Mouse (Mus musculus) spleen, embryonic (tissue): Measurements from ENCODE around the gene 1700007K13Rik.

ENCODE experiments used
- CTCF ChIA-PET: fragments of 350-600 bp; sonication (Branson Sonifier 250); formaldehyde crosslinking; loops from one replicate; lab custom pipeline; 2022; lab: Charles Lee

The 1700007K13Rik gene

DNA sequence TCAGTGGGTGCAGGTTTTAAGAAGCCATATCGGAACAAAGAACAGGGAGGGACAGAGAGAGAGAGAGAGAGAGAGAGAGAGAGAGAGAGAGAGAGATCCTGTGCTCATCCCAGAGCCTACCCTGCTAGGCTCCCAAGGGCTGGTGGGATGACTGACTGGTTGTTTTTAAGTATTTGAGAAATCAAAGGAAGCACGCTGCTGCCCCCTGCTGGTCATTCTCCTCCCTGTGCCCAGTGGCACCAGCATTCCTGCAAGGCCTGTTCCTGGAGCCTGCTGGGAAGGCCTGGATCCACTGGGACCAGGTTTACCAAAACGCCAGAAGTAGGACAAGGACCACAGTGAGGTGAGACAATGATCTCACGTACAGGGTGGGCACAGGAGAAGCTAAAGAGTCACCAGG, 46.2 kb downstream of the 1700007K13Rik start:
- CTCF ChIA-PET = interaction anchor here (0.6 kb wide), 2 partner anchors 16 to 103 kb away, joined by 3 to 4 read pairs; no protein-coding TSS in a partner anchor

DNA sequence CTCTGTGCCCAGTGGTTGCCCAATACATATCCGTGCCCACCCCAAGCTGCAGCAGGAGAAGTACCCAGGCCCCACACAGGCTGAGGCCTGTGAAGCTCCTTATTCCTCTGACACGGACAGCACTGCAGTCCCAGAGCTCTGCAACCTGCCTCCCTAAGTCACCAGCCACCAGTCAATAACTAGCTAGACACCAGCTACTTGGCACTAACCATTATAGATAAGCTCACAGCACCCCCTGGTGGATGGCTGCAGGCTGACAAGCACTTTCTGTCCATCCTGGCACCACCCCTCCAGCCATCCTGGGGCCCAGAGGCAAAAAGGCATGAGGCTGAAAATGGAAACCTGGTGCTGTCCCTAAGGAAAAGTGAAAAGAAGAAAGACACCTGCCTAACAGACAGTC, 48.1 kb downstream of the 1700007K13Rik start:
- CTCF ChIA-PET = interaction anchor here (1.1 to 1.4 kb wide), 3 partner anchors 20 to 408 kb away, joined by 3 to 7 read pairs (median 6); no protein-coding TSS in a partner anchor

DNA sequence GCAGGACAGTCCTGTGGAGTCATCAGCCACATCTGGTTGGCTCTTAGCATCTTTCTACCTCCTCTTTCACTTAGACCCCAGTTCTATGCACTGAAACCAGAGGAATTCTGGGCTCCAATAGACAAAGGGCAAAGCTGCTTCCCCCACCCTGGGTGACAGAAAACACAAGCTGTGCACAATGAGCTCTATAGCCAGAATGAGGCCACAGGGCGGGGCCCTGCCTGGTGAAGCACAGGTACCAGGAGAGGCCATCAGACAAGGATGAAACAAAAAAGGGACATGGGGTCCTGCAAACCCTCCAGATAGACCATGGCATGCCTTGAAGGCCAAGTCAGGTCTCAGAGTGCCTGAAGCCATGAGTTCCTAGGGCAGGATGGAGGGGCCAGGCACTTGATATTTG, 49.6 kb downstream of the 1700007K13Rik start:
- CTCF ChIA-PET = no interaction called here

DNA sequence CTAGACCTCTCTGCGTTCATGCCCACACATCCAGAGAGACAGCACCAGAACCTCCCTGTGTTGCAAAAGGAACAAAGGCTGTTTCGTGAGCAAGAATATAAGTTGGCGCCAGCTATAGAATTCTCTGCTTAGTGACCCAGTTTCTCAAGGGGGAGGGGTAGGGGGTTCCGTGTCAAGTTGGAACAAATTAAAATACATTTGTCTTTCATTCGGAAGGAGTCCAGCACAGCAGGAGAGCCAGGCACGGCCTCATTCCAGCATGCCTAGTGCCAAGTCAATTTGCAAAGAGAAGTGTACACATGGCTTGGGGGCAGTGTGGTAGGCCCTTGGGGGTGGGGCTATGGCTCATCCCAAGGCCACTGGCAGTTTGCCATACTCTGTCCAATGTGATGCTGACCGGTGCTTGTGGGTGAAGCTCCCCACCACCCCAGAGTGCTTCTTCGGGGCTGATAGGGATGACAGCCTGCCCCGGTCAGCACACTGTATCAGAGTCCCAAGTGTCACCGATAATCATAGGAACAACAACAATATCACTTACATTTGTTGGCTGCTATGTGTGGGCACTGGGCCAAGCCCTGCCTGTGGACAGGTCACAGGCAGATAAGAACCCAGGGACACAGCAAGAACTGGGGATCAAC, 50.6 kb downstream of the 1700007K13Rik start:
- CTCF ChIA-PET = interaction anchor here (0.7 kb wide), 1 partner anchor 707 kb away, joined by 4 read pairs; no protein-coding TSS in a partner anchor

DNA sequence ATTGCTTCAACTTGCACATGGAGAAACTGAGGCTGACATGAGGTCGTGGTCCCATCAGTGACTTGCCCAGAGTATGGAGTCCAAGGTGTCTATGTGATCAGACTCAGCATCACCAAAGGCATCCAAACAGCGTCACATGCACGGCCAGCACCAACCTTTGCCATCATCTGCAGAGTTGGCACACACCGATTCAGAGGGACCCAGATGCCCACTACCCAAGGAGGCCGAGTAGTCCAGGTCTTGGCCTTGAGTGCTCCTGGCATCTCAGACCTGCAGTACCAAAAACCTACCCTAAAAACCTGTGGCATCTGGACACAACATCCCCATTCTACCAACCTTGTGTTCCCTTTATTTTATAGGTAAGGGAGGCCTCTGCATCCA, 51.4 kb downstream of the 1700007K13Rik start:
- CTCF ChIA-PET = no interaction called here

DNA sequence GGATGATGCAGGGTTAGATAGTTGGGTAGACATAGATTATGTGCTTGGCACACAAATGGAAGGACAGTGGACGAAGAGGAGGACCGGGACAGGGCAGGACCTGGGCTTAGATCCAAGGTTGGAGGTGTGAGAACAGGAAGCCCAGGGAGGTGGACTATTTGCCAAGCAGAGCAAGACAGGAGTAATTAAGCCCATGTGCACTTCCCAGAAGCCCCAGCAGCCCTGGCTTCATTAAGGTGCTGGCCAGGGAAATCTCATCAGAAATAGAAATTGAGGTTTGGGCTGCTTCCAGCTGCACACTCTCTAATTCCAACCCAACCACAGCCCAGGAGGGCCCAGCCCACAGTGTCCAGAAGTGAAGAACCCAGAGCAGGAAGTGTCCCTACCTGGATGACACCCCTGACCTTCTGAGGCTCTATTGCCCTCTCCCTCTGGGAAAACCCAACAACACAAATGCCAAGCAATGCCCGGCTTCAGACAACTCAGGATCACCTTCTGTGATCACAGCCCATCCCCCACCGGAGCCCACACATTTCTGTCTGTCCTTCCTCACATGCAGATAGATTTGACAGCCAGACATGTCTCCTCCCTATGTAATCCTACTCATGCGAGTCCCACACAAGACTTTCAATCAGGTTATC, 51.9 kb downstream of the 1700007K13Rik start:
- CTCF ChIA-PET = no interaction called here

DNA sequence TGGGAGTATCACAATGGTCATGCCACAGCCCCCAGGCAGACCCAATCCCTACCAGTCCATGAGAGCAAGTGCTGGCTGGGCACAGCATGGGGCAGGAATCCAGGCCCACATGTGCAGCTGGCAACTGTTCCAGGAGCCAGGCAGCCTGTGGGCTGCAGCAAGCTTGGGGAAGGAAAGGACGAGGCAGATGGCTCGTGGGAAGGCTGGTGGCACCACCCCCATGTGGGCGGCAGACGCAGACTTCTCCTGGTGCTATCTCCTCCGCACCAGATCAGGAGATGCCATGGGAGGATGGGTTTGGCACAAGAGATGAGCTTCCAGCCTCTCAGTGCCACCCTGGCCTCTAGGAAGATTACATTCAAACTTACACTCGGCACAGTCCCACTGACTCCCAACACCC, 53.2 kb downstream of the 1700007K13Rik start:
- CTCF ChIA-PET = no interaction called here
